Mouse (Mus musculus) C2C12 (cell line): ENCODE measurements around the gene Atp8b2. TPM values are rescaled to one million over a fixed set of nuclear protein-coding genes. Genes with fewer than 3 reads are reported as not detected.

Experiments used
- H3K27me3 ChIP-seq: one replicate; pipeline ENCODE4 v1.6.1; 2011; ENCODE audit not compliant: control insufficient read depth, insufficient read depth, insufficient read length
- H3K36me3 ChIP-seq: one replicate; pipeline ENCODE4 v1.6.1; 2011; ENCODE audit not compliant: control insufficient read depth, insufficient read depth
- H3K4me3 ChIP-seq: one replicate; pipeline ENCODE4 v1.5.1; 2011; ENCODE audit warnings: mild to moderate bottlenecking, control low read depth; ENCODE audit not compliant: poor library complexity, insufficient read depth, severe bottlenecking
- H3K79me2 ChIP-seq: one replicate; pipeline ENCODE4 v1.6.1; 2011; ENCODE audit not compliant: control insufficient read depth, insufficient read depth
- H3K79me3 ChIP-seq: one replicate; pipeline ENCODE4 v1.6.1; 2011; ENCODE audit warnings: low read depth, control low read depth
- H3ac ChIP-seq: one replicate; pipeline ENCODE3; 2011; ENCODE audit warnings: low read depth; ENCODE audit not compliant: control insufficient read depth, insufficient read length
- CEBPB ChIP-seq: IDR thresholded peaks from one replicate; pipeline ENCODE4 v1.6.1; 2011; ENCODE audit warnings: low read depth, mild to moderate bottlenecking, control low read depth, moderate library complexity
- CTCF ChIP-seq: IDR thresholded peaks from one replicate; pipeline ENCODE4 v1.5.1; 2011; ENCODE audit not compliant: control insufficient read depth, insufficient read depth, insufficient read length
- FOSL1 ChIP-seq: IDR thresholded peaks from one replicate; pipeline ENCODE4 v1.8.0; 2011; ENCODE audit warnings: mild to moderate bottlenecking, low read length; ENCODE audit not compliant: poor library complexity, insufficient read depth, severe bottlenecking
- MAX ChIP-seq: IDR thresholded peaks from one replicate; pipeline ENCODE4 v1.6.1; 2011; ENCODE audit warnings: mild to moderate bottlenecking, control low read depth
- MYOD1 ChIP-seq: IDR thresholded peaks from one replicate; pipeline ENCODE4 v1.6.1; 2011; ENCODE audit warnings: low read depth; ENCODE audit not compliant: control insufficient read depth, insufficient read length
- MYOG ChIP-seq: IDR thresholded peaks from one replicate; pipeline ENCODE4 v1.6.1; 2011; ENCODE audit not compliant: control insufficient read depth, insufficient read length; ENCODE audit errors: extremely low read depth
- USF1 ChIP-seq: IDR thresholded peaks from one replicate; pipeline ENCODE4 v1.6.1; 2011; ENCODE audit warnings: low read depth, mild to moderate bottlenecking, control low read depth, moderate library complexity
- polyA plus RNA-seq: library from polyadenylated mRNA; unstranded; fragments of >200 nt; fragmentation: generic; extraction: Trizol; gene quantifications from one replicate; pipeline ENCODE4 v1.2.1, GENCODE M21; 2012; ENCODE audit warnings: missing spikeins

Atp8b2 gene
- polyA plus RNA-seq, 1 experiment: 26.8 TPM

DNA sequence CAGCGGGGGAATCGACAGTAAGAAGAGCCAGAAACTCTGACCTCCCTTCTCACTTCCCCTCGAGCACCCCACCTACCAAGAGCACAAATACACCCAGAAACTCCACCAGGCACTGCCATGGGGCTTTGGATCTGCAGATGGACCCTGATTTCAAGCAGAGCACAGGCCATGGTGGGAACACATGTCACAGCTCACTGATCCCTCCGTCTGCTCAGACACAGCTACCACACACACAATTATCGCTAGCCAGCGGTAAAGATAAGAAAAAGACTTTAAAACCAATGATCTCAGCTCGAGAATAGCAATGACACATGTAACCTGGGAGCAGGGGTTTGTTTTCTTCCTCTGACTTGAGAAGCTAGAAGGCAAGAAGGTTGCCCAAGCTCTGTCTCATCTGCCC is 5.2 kb upstream of the Atp8b2 start:
- Histone ChIP-seq H3K79me2 (peaks cover 18% of the 10 kb centered on the region), H3ac (no peak overlapping the region), H3K79me3 (no peaks in the 10 kb centered on the region), H3K27me3 (no peaks in the 10 kb centered on the region), H3K4me3 (no peak overlapping the region), H3K36me3 (no peaks in the 10 kb centered on the region)
- no peak for TF ChIP-seq USF1
- TF ChIP-seq MYOG: no peak
- TF ChIP-seq MAX: no peak
- no peak for TF ChIP-seq CTCF
- TF ChIP-seq FOSL1: no peak
- TF ChIP-seq MYOD1: no peak
- no peak for TF ChIP-seq CEBPB

DNA sequence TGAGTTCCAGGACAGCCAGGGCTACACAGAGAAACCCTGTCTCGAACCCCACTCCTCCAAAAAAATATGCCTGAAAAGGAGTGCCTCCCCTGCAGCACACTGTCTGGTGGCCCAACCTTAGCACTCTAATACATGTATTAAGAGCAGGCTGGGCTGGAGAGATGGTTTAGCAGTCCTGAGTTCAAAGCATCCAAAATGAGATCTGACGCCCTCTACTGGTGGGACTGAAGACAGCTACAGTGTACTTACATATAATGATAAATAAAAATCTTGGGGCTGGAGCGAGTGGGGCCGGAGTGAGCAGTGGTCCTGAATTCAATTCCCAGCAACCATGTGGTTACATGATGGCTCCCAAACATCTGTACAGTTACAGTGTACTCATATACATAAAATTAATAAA is 3.6 kb upstream of the Atp8b2 start:
- Histone ChIP-seq H3K27me3 (no peaks in the 10 kb centered on the region), H3ac (no peak overlapping the region), H3K36me3 (no peaks in the 10 kb centered on the region), H3K79me2 (peaks cover 33% of the 10 kb centered on the region), H3K4me3 (no peak overlapping the region), H3K79me3 (peaks cover 4% of the 10 kb centered on the region)
- TF ChIP-seq MAX (no peak), CTCF (no peak), USF1 (no peak), MYOG (no peak), FOSL1 (no peak), CEBPB (no peak), MYOD1 (no peak)

- Histone ChIP-seq H3K4me3 (no peak overlapping the region), H3K79me2 (peaks cover 43% of the 10 kb centered on the region), H3K79me3 (peaks cover 10% of the 10 kb centered on the region), H3ac (no peak overlapping the region), H3K27me3 (no peaks in the 10 kb centered on the region), H3K36me3 (no peaks in the 10 kb centered on the region)
- no peak for TF ChIP-seq MAX
- no peak for TF ChIP-seq CEBPB
- TF ChIP-seq FOSL1: no peak
- no peak for TF ChIP-seq CTCF
- no peak for TF ChIP-seq MYOD1
- TF ChIP-seq USF1: no peak
- no peak for TF ChIP-seq MYOG
Observed at GRCm38 (mm10) chr3:89965972-89966371, 2.7 kb upstream of the Atp8b2 start.

DNA sequence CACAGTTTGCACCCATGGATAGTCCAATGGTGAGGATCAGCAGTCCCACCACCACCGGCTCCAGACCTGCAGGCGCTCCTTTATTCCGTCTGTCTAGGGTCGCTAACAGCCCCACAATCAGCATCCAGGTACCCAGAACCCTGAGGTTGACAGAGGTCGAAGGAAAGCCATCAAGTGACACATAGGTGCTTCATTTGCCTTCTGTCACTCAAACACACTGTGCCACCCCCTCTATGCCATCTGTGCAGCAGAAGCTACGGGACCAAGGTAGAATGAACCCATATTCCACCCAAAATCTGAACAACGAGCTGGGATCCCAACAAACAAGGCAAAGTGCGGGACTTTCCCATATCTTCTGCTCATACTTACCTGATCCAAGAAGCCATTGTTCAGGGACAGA is 2.2 kb upstream of the Atp8b2 start:
- Histone ChIP-seq H3K27me3 (no peaks in the 10 kb centered on the region), H3K79me2 (peaks cover 47% of the 10 kb centered on the region)
- TF ChIP-seq CEBPB (no peak), CTCF (no peak), FOSL1 (no peak), USF1 (no peak), MYOD1 (no peak), MYOG (no peak), MAX (no peak)

DNA sequence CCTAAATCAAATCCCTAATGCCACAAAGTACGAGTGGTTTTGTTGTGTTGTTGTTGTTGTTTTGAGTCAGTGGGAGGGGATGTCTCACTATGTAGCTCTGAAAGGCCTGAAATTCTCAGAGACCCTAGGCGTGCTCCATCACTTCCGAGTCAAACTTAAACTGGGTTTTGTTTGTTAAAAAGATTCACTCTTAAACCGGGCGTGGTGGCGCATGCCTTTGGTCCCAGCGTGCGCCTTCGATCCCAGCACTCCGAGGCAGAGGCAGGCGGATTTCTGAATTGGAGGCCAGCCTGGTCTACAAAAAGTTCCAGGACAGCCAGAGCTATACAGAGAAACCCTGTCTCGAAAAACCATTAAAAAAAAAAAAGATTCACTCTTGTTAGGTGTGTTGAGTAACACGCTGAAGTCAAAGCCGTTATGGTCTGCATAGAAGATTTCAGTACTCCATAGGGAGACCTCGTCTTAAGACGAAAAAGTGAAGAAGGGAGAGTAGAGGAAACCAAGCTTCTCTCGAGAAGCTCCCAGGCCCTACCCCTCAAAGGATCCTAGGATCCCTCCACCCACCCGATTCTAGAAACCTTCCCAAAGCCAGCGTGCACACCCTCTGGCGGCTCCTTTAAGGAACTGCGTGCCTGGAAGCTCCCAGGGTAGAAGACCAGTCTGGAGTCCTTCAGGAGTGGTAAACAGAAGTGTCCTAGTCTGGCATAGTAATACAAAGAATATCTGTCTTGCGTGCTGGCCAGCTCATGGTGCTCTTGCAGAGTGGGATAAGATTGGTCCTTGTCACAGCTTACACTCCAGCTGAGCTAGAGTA is 825 bp upstream of the Atp8b2 start:
- peaks cover 61% of the 10 kb centered on the region for H3K79me2 ChIP-seq
- H3K27me3 ChIP-seq: no peaks in the 10 kb centered on the region
- H3K4me3 ChIP-seq: peak overlapping the region; percentile 73
- H3K79me3 ChIP-seq: peaks cover 18% of the 10 kb centered on the region
- H3K36me3 ChIP-seq: peaks cover 8% of the 10 kb centered on the region
- TF ChIP-seq CEBPB (no peak), MYOD1 (no peak), CTCF (peak; percentile 34), MAX (no peak), USF1 (no peak), FOSL1 (no peak), MYOG (no peak)
- H3ac ChIP-seq: peak overlapping the region; percentile 55

More for the DNA sequence above, 2.2 kb upstream of the Atp8b2 start:
- Histone ChIP-seq H3ac (no peak overlapping the region), H3K79me3 (peaks cover 10% of the 10 kb centered on the region), H3K36me3 (no peaks in the 10 kb centered on the region), H3K4me3 (no peak overlapping the region)
